Mouse (Mus musculus) urinary bladder, adult 2 months (tissue): ENCODE results near the gene Gm21885. TPM values are rescaled to one million over a fixed set of nuclear protein-coding genes. Genes with fewer than 3 reads are reported as not detected.

Source experiments
- DNase-seq: peaks from one replicate; pipeline ENCODE4 v3.0.0; 2022; ENCODE audit warnings: low spot score
- polyA plus RNA-seq: library from polyadenylated mRNA; depleted of rRNA; stranded (reverse); fragments of >200 nt; gene quantifications from 2 replicates; pipeline ENCODE4 v1.2.3, GENCODE M21; 2012

The Gm21885 gene
- polyA plus RNA-seq, 1 experiment = not detected

- DNase-seq = no peak
These were observed 12.9 kb upstream of the Gm21885 start for GRCm38 (mm10) chr11:94268761-94269160.

GRCm38 (mm10) chr11:94269906-94270305 lies 11.8 kb upstream of the Gm21885 start:
- no peak for DNase-seq

- DNase-seq = no peak
These were observed 10.7 kb upstream of the Gm21885 start for GRCm38 (mm10) chr11:94271015-94271414.

GRCm38 (mm10) chr11:94272960-94273927 lies 8.4 kb upstream of the Gm21885 start:
- no peak for DNase-seq

GRCm38 (mm10) chr11:94274206-94274867 lies 7.3 kb upstream of the Gm21885 start:
- peak; percentile 45 for DNase-seq

GRCm38 (mm10) chr11:94275226-94275625 lies 6.4 kb upstream of the Gm21885 start:
- DNase-seq = no peak

GRCm38 (mm10) chr11:94275686-94276085 lies 6.0 kb upstream of the Gm21885 start:
- no peak for DNase-seq

GRCm38 (mm10) chr11:94276869-94277337 lies 4.8 kb upstream of the Gm21885 start:
- DNase-seq = peak; percentile 73

- DNase-seq = no peak
These were observed 618 bp downstream of the Gm21885 start for GRCm38 (mm10) chr11:94282291-94282690.

- DNase-seq = no peak
These were observed 1.9 kb downstream of the Gm21885 start for GRCm38 (mm10) chr11:94283536-94284099.

- no peak for DNase-seq
These were observed 4.4 kb downstream of the Gm21885 start for GRCm38 (mm10) chr11:94285886-94286574.

GRCm38 (mm10) chr11:94287105-94287504 lies 5.4 kb downstream of the Gm21885 start:
- no peak for DNase-seq

- DNase-seq = no peak
These were observed 8.5 kb downstream of the Gm21885 start for GRCm38 (mm10) chr11:94290062-94290740.

- DNase-seq = no peak
These were observed 13.5 kb downstream of the Gm21885 start for GRCm38 (mm10) chr11:94294996-94295845.

GRCm38 (mm10) chr11:94312733-94313132 lies 31.1 kb downstream of the Gm21885 start:
- DNase-seq = no peak

- DNase-seq = no peak
These were observed 32.5 kb downstream of the Gm21885 start for GRCm38 (mm10) chr11:94314098-94314652.

GRCm38 (mm10) chr11:94315308-94315707 lies 33.6 kb downstream of the Gm21885 start:
- DNase-seq = no peak

GRCm38 (mm10) chr11:94316528-94316927 lies 34.9 kb downstream of the Gm21885 start:
- DNase-seq = no peak

- DNase-seq = no peak
These were observed 35.3 kb downstream of the Gm21885 start for GRCm38 (mm10) chr11:94317014-94317413.

- no peak for DNase-seq
These were observed 35.8 kb downstream of the Gm21885 start for GRCm38 (mm10) chr11:94317515-94317914.
